Mouse (Mus musculus) liver, embryonic 11.5 days (tissue): ENCODE results near the gene Megf6. TPM values are rescaled to one million over a fixed set of nuclear protein-coding genes. Genes with fewer than 3 reads are reported as not detected.

Experiments
- ATAC-seq: fragments of 200-750 bp; cut with Nextera tagmentation; replicated peaks from 2 replicates; pipeline ENCODE4 v1.8.0; 2017; ENCODE audit warnings: moderate number of reproducible peaks, mild to moderate bottlenecking, moderate TSS enrichment, moderate library complexity; ENCODE audit not compliant: low FRiP score
- DNase-seq: peaks from one replicate; pipeline ENCODE4 v3.0.0-alpha.2; 2017; ENCODE audit warnings: low spot score
- H3K27ac ChIP-seq: fragments of 300-500 bp; sonication (generic); 2 replicates; pipeline ENCODE4 v1.5.1; 2014; ENCODE audit warnings: mild to moderate bottlenecking, low read depth, low read length, control low read depth
- H3K27me3 ChIP-seq: fragments of 300-500 bp; sonication (generic); replicated peaks from 2 replicates; pipeline ENCODE4 v1.6.1; 2014; ENCODE audit warnings: low read length, mixed read lengths; ENCODE audit not compliant: control insufficient read depth, insufficient read depth
- H3K36me3 ChIP-seq: fragments of 300-500 bp; sonication (generic); 2 replicates; pipeline ENCODE4 v1.6.1; 2014; ENCODE audit warnings: mild to moderate bottlenecking, low read length, moderate library complexity, mixed read lengths; ENCODE audit not compliant: control insufficient read depth, insufficient read depth
- H3K4me1 ChIP-seq: fragments of 300-500 bp; sonication (generic); replicated peaks from 2 replicates; pipeline ENCODE4 v1.6.1; 2014; ENCODE audit warnings: low read length, mixed read lengths; ENCODE audit not compliant: control insufficient read depth, insufficient read depth
- H3K4me2 ChIP-seq: fragments of 300-500 bp; sonication (generic); 2 replicates; pipeline ENCODE4 v1.6.1; 2014; ENCODE audit warnings: mild to moderate bottlenecking, control low read depth, moderate library complexity
- H3K4me3 ChIP-seq: fragments of 300-500 bp; sonication (generic); 2 replicates; pipeline ENCODE4 v1.5.1; 2014; ENCODE audit warnings: low read depth, low read length, control low read depth
- H3K9ac ChIP-seq: fragments of 300-500 bp; sonication (generic); 2 replicates; pipeline ENCODE4 v1.6.1; 2014; ENCODE audit warnings: low read depth, low read length, control low read depth
- H3K9me3 ChIP-seq: fragments of 300-500 bp; sonication (generic); 2 replicates; pipeline ENCODE4 v1.6.1; 2016; ENCODE audit warnings: low read length, inconsistent platforms, mixed read lengths; ENCODE audit not compliant: control insufficient read depth
- WGBS: fragments of 180-500 bp; shearing (Covaris S2); extraction: QIAGEN DNeasy Blood & Tissue Kit; methylation state at CpG from one replicate; pipeline ENCODE4 v1.1.7; 2014; 5-methylcytosine and 5-hydroxymethylcytosine counted together
- polyA plus RNA-seq: library from polyadenylated mRNA; unstranded; fragments of >200 nt; fragmentation: Nextera tagmentation; extraction: Ambion mirVana; gene quantifications from 2 replicates; pipeline ENCODE4 v1.2.1, GENCODE M21; 2014

The Megf6 gene
- polyA plus RNA-seq, 1 experiment from 2014 or later: 5.8 TPM

- Histone ChIP-seq H3K36me3 (no peaks in the 10 kb centered on the region), H3K4me1 (peaks cover 4% of the 10 kb centered on the region; the same call in 1 of the 2 replicates), H3K9ac (no peak overlapping the region), H3K27ac (no peak overlapping the region), H3K4me2 (no peak overlapping the region), H3K4me3 (no peak overlapping the region), H3K27me3 (peaks cover 74% of the 10 kb centered on the region), H3K9me3 (no peaks in the 10 kb centered on the region)
- no peak for ATAC-seq
- DNase-seq: no peak
- WGBS: 62% methylated on average over 5 of the region's 5 CpGs
Observed at GRCm38 (mm10) chr4:154137139-154137538, 33.4 kb upstream of the Megf6 start.

GRCm38 (mm10) chr4:154139671-154140181 is 30.8 kb upstream of the Megf6 start:
- Histone ChIP-seq H3K36me3 (no peaks in the 10 kb centered on the region), H3K9me3 (no peaks in the 10 kb centered on the region), H3K4me3 (peak overlapping the region; percentile 90), H3K4me1 (peaks cover 12% of the 10 kb centered on the region), H3K4me2 (peak overlapping the region; percentile 71), H3K27ac (no peak overlapping the region), H3K9ac (peak overlapping the region; percentile 16; the same call in 1 of the 2 replicates), H3K27me3 (peaks cover 65% of the 10 kb centered on the region)
- WGBS: under 1% methylated on average over 53 of the region's 59 CpGs
- DNase-seq (peak; percentile 53), ATAC-seq (no peak)

GRCm38 (mm10) chr4:154140182-154140212 is 30.5 kb upstream of the Megf6 start, which contains the start of gene Trp73:
Gene Trp73, minus strand, starts transcription at chr4:154140208.
- H3K36me3 ChIP-seq: no peaks in the 10 kb centered on the region
- no peaks in the 10 kb centered on the region for H3K9me3 ChIP-seq
- DNase-seq: no peak
- H3K4me3 ChIP-seq: peak within 1 kb of the TSS; percentile 90
- H3K4me1 ChIP-seq: peaks cover 12% of the 10 kb centered on the region
- no peak within 1 kb of the TSS for H3K27ac ChIP-seq
- ATAC-seq: no peak
- peak within 1 kb of the TSS; percentile 16; the same call in 1 of the 2 replicates for H3K9ac ChIP-seq
- H3K4me2 ChIP-seq: peak within 1 kb of the TSS; percentile 71
- peaks cover 64% of the 10 kb centered on the region for H3K27me3 ChIP-seq
- 4% methylated on average over 4 of the region's 4 CpGs for WGBS

- no peak overlapping the region for H3K9ac ChIP-seq
- H3K27ac ChIP-seq: no peak overlapping the region
- peaks cover 60% of the 10 kb centered on the region for H3K27me3 ChIP-seq
- H3K4me2 ChIP-seq: peak overlapping the region; percentile 71
- H3K9me3 ChIP-seq: no peaks in the 10 kb centered on the region
- ATAC-seq (no peak), DNase-seq (peak; percentile 42)
- peaks cover 12% of the 10 kb centered on the region for H3K4me1 ChIP-seq
- H3K36me3 ChIP-seq: no peaks in the 10 kb centered on the region
- WGBS: 4% methylated on average over 46 of the region's 46 CpGs
- H3K4me3 ChIP-seq: peak overlapping the region; percentile 90
Observed at GRCm38 (mm10) chr4:154140213-154141008, 30.1 kb upstream of the Megf6 start.

GRCm38 (mm10) chr4:154141009-154141867 is 29.3 kb upstream of the Megf6 start:
- Histone ChIP-seq H3K4me2 (peak overlapping the region; percentile 49), H3K36me3 (no peaks in the 10 kb centered on the region), H3K4me1 (peaks cover 12% of the 10 kb centered on the region), H3K27ac (no peak overlapping the region), H3K4me3 (peak overlapping the region; percentile 90), H3K9me3 (no peaks in the 10 kb centered on the region), H3K27me3 (peaks cover 56% of the 10 kb centered on the region), H3K9ac (no peak overlapping the region)
- 3% methylated on average over 42 of the region's 42 CpGs for WGBS
- DNase-seq (no peak), ATAC-seq (no peak)

GRCm38 (mm10) chr4:154142211-154143040 is 28.1 kb upstream of the Megf6 start, which contains the start of gene Wrap73:
Gene Wrap73, plus strand, starts transcription at chr4:154142372.
- Histone ChIP-seq H3K36me3 (no peaks in the 10 kb centered on the region), H3K9ac (peak within 1 kb of the TSS; percentile 90), H3K4me2 (peak within 1 kb of the TSS; percentile 93), H3K4me1 (peaks cover 12% of the 10 kb centered on the region), H3K9me3 (no peaks in the 10 kb centered on the region), H3K27ac (peak within 1 kb of the TSS; percentile 34; the same call in 1 of the 2 replicates), H3K4me3 (peak within 1 kb of the TSS; percentile 90), H3K27me3 (peaks cover 45% of the 10 kb centered on the region)
- 2% methylated on average over 49 of the region's 49 CpGs for WGBS
- ATAC-seq (peak; percentile 94), DNase-seq (peak; percentile 87)

DNA sequence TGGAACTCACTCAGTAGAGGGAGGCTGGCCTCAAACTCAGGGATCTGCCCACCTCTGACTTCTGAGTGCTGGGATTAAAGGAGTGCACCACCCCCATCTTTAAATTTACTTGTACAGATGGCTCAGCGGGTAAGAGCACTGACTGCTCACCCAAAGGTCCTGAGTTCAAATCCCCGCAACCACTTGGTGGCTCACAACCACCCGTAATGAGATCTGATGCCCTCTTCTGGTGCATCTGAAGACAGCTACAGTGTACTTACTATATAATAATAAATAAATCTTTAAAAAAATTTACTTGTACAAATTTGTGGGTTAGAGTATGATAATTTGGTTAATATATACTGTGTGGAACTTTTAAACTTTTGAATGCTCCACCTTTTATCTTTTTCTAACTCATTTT is 25.8 kb upstream of the Megf6 start:
- H3K27ac ChIP-seq: no peak overlapping the region
- no peak for DNase-seq
- 84% methylated on average over 3 of the region's 3 CpGs for WGBS
- peaks cover 23% of the 10 kb centered on the region for H3K27me3 ChIP-seq
- no peak overlapping the region for H3K9ac ChIP-seq
- no peak for ATAC-seq
- peaks cover 4% of the 10 kb centered on the region; the same call in 1 of the 2 replicates for H3K36me3 ChIP-seq
- H3K4me3 ChIP-seq: no peak overlapping the region
- H3K4me1 ChIP-seq: peaks cover 12% of the 10 kb centered on the region
- no peaks in the 10 kb centered on the region for H3K9me3 ChIP-seq
- H3K4me2 ChIP-seq: no peak overlapping the region

DNA sequence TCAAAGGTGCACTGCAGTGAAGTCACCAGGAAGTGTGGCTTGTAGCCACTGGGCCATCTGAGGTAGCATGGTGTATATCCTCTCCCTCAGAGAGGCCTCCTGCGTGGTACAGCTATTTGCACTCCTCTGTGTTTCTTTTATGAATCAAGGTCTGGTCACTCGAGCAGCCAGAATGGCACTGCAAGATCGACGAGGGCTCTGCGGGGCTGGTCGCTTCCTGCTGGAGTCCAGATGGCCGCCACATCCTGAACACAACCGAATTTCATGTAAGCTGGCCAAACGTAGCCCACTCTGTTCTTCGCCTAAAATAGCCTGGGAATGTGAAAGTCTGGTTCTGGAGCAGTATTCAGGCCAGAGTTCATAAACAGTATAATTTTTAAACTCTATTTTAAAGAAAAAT is 24.2 kb upstream of the Megf6 start:
- no peak for ATAC-seq
- H3K4me3 ChIP-seq: no peak overlapping the region
- H3K4me2 ChIP-seq: no peak overlapping the region
- DNase-seq: no peak
- H3K9me3 ChIP-seq: no peaks in the 10 kb centered on the region
- H3K36me3 ChIP-seq: peaks cover 9% of the 10 kb centered on the region; the same call in 1 of the 2 replicates
- peaks cover 6% of the 10 kb centered on the region for H3K27me3 ChIP-seq
- no peak overlapping the region for H3K27ac ChIP-seq
- no peak overlapping the region for H3K9ac ChIP-seq
- H3K4me1 ChIP-seq: peaks cover 8% of the 10 kb centered on the region
- WGBS: 81% methylated on average over 10 of the region's 10 CpGs
